Mouse (Mus musculus): Measurements from ENCODE around the gene Asap2.

DNA sequence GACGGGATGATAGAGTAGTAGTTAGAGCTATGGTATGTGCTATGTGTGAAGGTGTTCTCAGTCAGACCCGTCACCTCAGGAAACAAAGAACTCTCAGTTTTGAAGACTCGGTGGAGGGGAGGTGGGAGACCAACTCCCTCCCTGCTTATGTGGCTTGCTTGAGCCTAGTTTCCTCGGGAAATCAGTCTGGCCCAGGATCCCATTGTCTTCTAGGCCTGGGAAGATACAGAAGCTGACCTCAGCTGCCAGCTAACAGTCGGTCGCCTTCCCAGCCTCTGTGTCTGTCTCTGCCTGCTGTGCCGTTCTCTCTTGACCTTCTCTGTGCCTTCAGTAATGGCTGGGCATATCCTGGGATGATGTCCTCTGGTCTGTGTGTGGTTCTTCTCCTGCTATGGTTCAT is 169.0 kb downstream of the Asap2 start:
- TF ChIP-seq CTCF (IDR thresholded peaks at IDR 0.05; ENCODE audit: insufficient read depth, low read length) (no peak), POLR2A (IDR thresholded peaks at IDR 0.05; ENCODE audit: borderline replicate concordance, extremely low read depth, low read depth, low read length) (no peak)

All from lung, adult 2 months (tissue).